In genomic region chr11:45921480-45921898, GRCm38 (mm10) we compare ENCODE assay signal across 10 mouse cellular contexts. TPM values are rescaled to one million over a fixed set of nuclear protein-coding genes. Genes with fewer than 3 reads are reported as not detected.
DNase-seq lines count a peak whose midpoint lies in the region; ATAC-seq and TF ChIP-seq lines count a peak whose summit lies in the region.
"Had no signal": no experiment of that assay in that cellular context is flagged by ENCODE, and none has a peak within 500 bp of the region (broad histone marks: within the 10 kb centered on the region; RNA-seq: fewer than 3 reads in every experiment).

No protein-coding gene starts in this region.

- WGBS in hindbrain, postnatal 0 days = 11% methylated on average over 10 of the region's 10 CpGs
- 4% methylated on average over 10 of the region's 10 CpGs for WGBS in midbrain, embryonic 13.5 days

- no peaks in the 10 kb centered on the region for H3K27me3 ChIP-seq in ES-Bruce4 (ENCODE audit: control insufficient read depth, insufficient read depth, low read length, poor library complexity, severe bottlenecking)
- H3K27me3 ChIP-seq in hindbrain, postnatal 0 days (ENCODE audit: insufficient read depth, low read length) = no peaks in the 10 kb centered on the region
- H3K27me3 ChIP-seq in midbrain, embryonic 13.5 days = no peaks in the 10 kb centered on the region

- TF ChIP-seq EP300 in ES-Bruce4 (IDR thresholded peaks at IDR 0.05; ENCODE audit: insufficient read depth, low read depth, low read length) = no peak

- no peaks in the 10 kb centered on the region for H3K36me3 ChIP-seq in ES-Bruce4 (ENCODE audit: control insufficient read depth, insufficient read depth, low read length, poor library complexity, severe bottlenecking)
- no peaks in the 10 kb centered on the region for H3K36me3 ChIP-seq in hindbrain, postnatal 0 days (ENCODE audit: insufficient read depth, low read length)
- no peaks in the 10 kb centered on the region for H3K36me3 ChIP-seq in midbrain, embryonic 13.5 days

- peaks cover 2% of the 10 kb centered on the region for H3K4me1 ChIP-seq in ES-Bruce4 (ENCODE audit: control insufficient read depth, insufficient read depth, low read length)
- no peaks in the 10 kb centered on the region for H3K4me1 ChIP-seq in hindbrain, postnatal 0 days (ENCODE audit: insufficient read depth, low read length)
- peaks cover 35% of the 10 kb centered on the region for H3K4me1 ChIP-seq in midbrain, embryonic 13.5 days (replicated peaks)

- TF ChIP-seq POLR2A in ES-Bruce4 (IDR thresholded peaks at IDR 0.05; ENCODE audit: insufficient read depth, low read length) = no peak

- ATAC-seq in hindbrain, postnatal 0 days = no peak
- peak; percentile 72 for ATAC-seq in midbrain, embryonic 13.5 days

- H3K4me3 ChIP-seq in ES-Bruce4 (ENCODE audit: low read depth, low read length) = no peak overlapping the region
- no peak overlapping the region for H3K4me3 ChIP-seq in hindbrain, postnatal 0 days (ENCODE audit: low read length)
- no peak overlapping the region for H3K4me3 ChIP-seq in midbrain, embryonic 13.5 days (replicated peaks)
- H3K4me3 ChIP-seq: megakaryocyte, embryonic 14.5 days had no signal

- no peak overlapping the region for H3K4me2 ChIP-seq in hindbrain, postnatal 0 days (ENCODE audit: low read depth, low read length)
- H3K4me2 ChIP-seq in midbrain, embryonic 13.5 days (replicated peaks) = peak overlapping the region; percentile 43

- 0 out of 2 replicates have a peak overlapping the region, but pooled peaks have one; percentile 2 for H3K9ac ChIP-seq in ES-Bruce4 (ENCODE audit: low read depth, poor library complexity, severe bottlenecking)
- no peak overlapping the region for H3K9ac ChIP-seq in hindbrain, postnatal 0 days (replicated peaks; ENCODE audit: low read length)
- H3K9ac ChIP-seq in midbrain, embryonic 13.5 days (replicated peaks) = peak overlapping the region; percentile 36

- TF ChIP-seq CTCF in ES-Bruce4 (IDR thresholded peaks at IDR 0.05; ENCODE audit: low read depth, low read length) = no peak
- TF ChIP-seq CTCF in hindbrain, postnatal 0 days (IDR thresholded peaks at IDR 0.05; ENCODE audit: low read depth) = no peak

- H3K27ac ChIP-seq in ES-Bruce4 (ENCODE audit: insufficient read depth, low read length) = no peak overlapping the region
- peak overlapping the region; percentile 46 for H3K27ac ChIP-seq in hindbrain, postnatal 0 days
- peak overlapping the region; percentile 71 for H3K27ac ChIP-seq in midbrain, embryonic 13.5 days

- peak; percentile 60 for DNase-seq in embryo, embryonic 10 days (ENCODE audit: low spot score)
- no peak for DNase-seq in hindbrain, postnatal 0 days (ENCODE audit: low spot score)
- DNase-seq in right cerebral cortex, postnatal 10 days (ENCODE audit: low spot score in 2 of 2) = no peak
- no peak for DNase-seq in urinary bladder, postnatal 4 days (ENCODE audit: low spot score in 2 of 2)
- no peak for DNase-seq in right cerebral cortex, postnatal 4 days
- DNase-seq: gastrocnemius, postnatal 14 days had no signal

- no peaks in the 10 kb centered on the region for H3K9me3 ChIP-seq in ES-Bruce4 (replicated peaks; ENCODE audit: control insufficient read depth, insufficient read depth, low read length, poor library complexity, severe bottlenecking)
- H3K9me3 ChIP-seq in hindbrain, postnatal 0 days (ENCODE audit: low read length) = no peaks in the 10 kb centered on the region
- H3K9me3 ChIP-seq in midbrain, embryonic 13.5 days = no peaks in the 10 kb centered on the region
- H3K9me3 ChIP-seq: megakaryocyte, embryonic 14.5 days had no signal

RNA-seq across cellular contexts. Expression of gene Lsm11, which starts 23.2 kb away (rescaled TPM):
- polyA plus RNA-seq in ES-Bruce4 (2011; ENCODE audit: insufficient read depth, insufficient read length, low read depth, missing spikeins) = 8.5 and 8.7 TPM in 2 replicates
- total RNA-seq in hindbrain, postnatal 0 days (2014; rRNA removed) = 92.6 and 96.2 TPM in 2 replicates
- polyA plus RNA-seq in hindbrain, postnatal 0 days (2015; fragmentation: Nextera tagmentation; extraction: Ambion mirVana) = 27.5 and 31.0 TPM in 2 replicates
- polyA plus RNA-seq in midbrain, embryonic 13.5 days (2015; fragmentation: Nextera tagmentation; extraction: Ambion mirVana) = 15.7 and 16.9 TPM in 2 replicates

RNA-seq across cellular contexts. Expression of gene Thg1l, which starts 33.8 kb away (rescaled TPM):
- 33.7 and 36.3 TPM in 2 replicates for polyA plus RNA-seq in ES-Bruce4 (2011; ENCODE audit: insufficient read depth, insufficient read length, low read depth, missing spikeins)
- 11.4 and 13.3 TPM in 2 replicates for total RNA-seq in hindbrain, postnatal 0 days (2014; rRNA removed)
- polyA plus RNA-seq in hindbrain, postnatal 0 days (2015; fragmentation: Nextera tagmentation; extraction: Ambion mirVana) = 8.8 and 10.6 TPM in 2 replicates
- 12.3 and 13.8 TPM in 2 replicates for polyA plus RNA-seq in midbrain, embryonic 13.5 days (2015; fragmentation: Nextera tagmentation; extraction: Ambion mirVana)

RNA-seq across cellular contexts. Expression of gene Sox30, which starts 58.6 kb away (rescaled TPM):
- 0.67 and 0.87 TPM in 2 replicates for polyA plus RNA-seq in ES-Bruce4 (2011; ENCODE audit: insufficient read depth, insufficient read length, low read depth, missing spikeins)
- total RNA-seq in hindbrain, postnatal 0 days (2014; rRNA removed) = 0.93 TPM in 1 of 2 replicates, not detected in the other
- 0.08 and 0.09 TPM in 2 replicates for polyA plus RNA-seq in hindbrain, postnatal 0 days (2015; fragmentation: Nextera tagmentation; extraction: Ambion mirVana)
- 0.05 TPM in 1 of 2 replicates, not detected in the other for polyA plus RNA-seq in midbrain, embryonic 13.5 days (2015; fragmentation: Nextera tagmentation; extraction: Ambion mirVana)
- polyA plus RNA-seq: large intestine, adult 2 months had no signal
